Mouse (Mus musculus) midbrain, embryonic 12.5 days (tissue): Measurements from ENCODE around the gene Orc5. TPM values are rescaled to one million over a fixed set of nuclear protein-coding genes. Genes with fewer than 3 reads are reported as not detected.
"Not testable (repeated sequence)": the region's sequence is repeated elsewhere in the genome, so short reads cannot be mapped to it uniquely, and the experiment has no call there.

Experiments used
- ATAC-seq: fragments of 200-750 bp; cut with Nextera tagmentation; 2 replicates; pipeline ENCODE4 v1.8.0; 2017; ENCODE audit warnings: low read depth, moderate TSS enrichment, moderate library complexity; ENCODE audit not compliant: low FRiP score
- H3K27ac ChIP-seq: fragments of 300-500 bp; sonication (generic); replicated peaks from 2 replicates; pipeline ENCODE4 v1.5.1; 2016; ENCODE audit warnings: mild to moderate bottlenecking
- H3K27me3 ChIP-seq: fragments of 300-500 bp; sonication (generic); 2 replicates; pipeline ENCODE4 v1.6.1; 2016; ENCODE audit warnings: mild to moderate bottlenecking
- H3K36me3 ChIP-seq: fragments of 300-500 bp; sonication (generic); 2 replicates; pipeline ENCODE4 v1.6.1; 2016
- H3K4me1 ChIP-seq: fragments of 300-500 bp; sonication (generic); 2 replicates; pipeline ENCODE4 v1.6.1; 2016
- H3K4me2 ChIP-seq: fragments of 300-500 bp; sonication (generic); replicated peaks from 2 replicates; pipeline ENCODE4 v1.6.1; 2016; ENCODE audit warnings: mild to moderate bottlenecking, moderate library complexity
- H3K4me3 ChIP-seq: fragments of 300-500 bp; sonication (generic); 2 replicates; pipeline ENCODE4 v1.5.1; 2016; ENCODE audit warnings: mild to moderate bottlenecking
- H3K9ac ChIP-seq: fragments of 300-500 bp; sonication (generic); replicated peaks from 2 replicates; pipeline ENCODE4 v1.6.1; 2016; ENCODE audit warnings: mild to moderate bottlenecking, moderate library complexity
- H3K9me3 ChIP-seq: fragments of 300-500 bp; sonication (generic); 2 replicates; pipeline ENCODE4 v1.6.1; 2016; ENCODE audit warnings: mild to moderate bottlenecking
- WGBS: fragments of 180-500 bp; shearing (Covaris S2); methylation state at CpG from one replicate; pipeline ENCODE4 v1.1.7; 2016; 5-methylcytosine and 5-hydroxymethylcytosine counted together
- polyA plus RNA-seq: library from polyadenylated mRNA; unstranded; fragments of >200 nt; fragmentation: Nextera tagmentation; extraction: Ambion mirVana; gene quantifications from 2 replicates; pipeline ENCODE4 v1.2.1, GENCODE M21; 2016

Gene Orc5
- polyA plus RNA-seq, 1 experiment from 2014 or later = 36.4 TPM

DNA sequence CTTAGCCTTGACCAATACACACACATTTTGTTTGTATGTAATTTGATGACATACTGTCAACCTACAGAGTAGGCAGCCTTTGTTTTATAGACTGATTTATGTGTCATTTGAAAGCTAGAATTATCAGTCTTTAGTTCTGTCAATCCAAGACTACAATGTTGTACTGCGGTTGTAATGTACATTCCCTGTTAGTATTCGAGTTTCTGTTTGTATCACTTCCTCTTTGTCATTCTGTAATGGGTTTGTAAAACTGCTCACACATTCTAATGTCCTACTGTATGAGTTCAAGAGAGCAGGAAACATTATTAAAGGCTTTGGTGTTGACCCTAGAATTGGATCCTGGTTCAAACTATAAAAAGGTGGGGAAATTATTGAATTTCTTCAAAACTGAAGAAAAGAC is 30.5 kb downstream of the Orc5 start:
- Histone ChIP-seq H3K4me2 (no peak overlapping the region), H3K4me1 (no peaks in the 10 kb centered on the region), H3K9ac (no peak overlapping the region), H3K4me3 (no peak overlapping the region), H3K27ac (no peak overlapping the region), H3K9me3 (no peaks in the 10 kb centered on the region), H3K36me3 (peaks cover 26% of the 10 kb centered on the region; the same call in 1 of the 2 replicates), H3K27me3 (no peaks in the 10 kb centered on the region)
- no peak for ATAC-seq
- 91% methylated on average over 2 of the region's 2 CpGs for whole genome bisulfite sequencing

DNA sequence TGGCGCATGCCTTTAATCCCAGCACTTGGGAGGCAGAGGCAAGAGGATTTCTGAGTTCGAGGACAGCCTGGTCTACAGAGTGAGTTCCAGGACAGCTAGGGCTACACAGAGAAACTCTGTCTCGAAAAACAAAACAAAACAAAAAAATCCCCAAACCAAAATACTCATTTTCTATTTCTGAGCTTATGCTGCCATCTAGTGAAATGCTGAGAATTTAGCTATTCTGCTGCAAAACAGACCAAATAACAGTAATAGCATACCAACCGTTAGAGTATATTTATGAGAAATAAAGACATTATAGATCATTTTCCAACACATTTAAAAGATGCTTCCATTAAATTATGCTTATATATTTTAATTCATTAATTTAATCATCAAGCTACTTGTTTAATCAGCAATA is 34.5 kb downstream of the Orc5 start:
- not testable (repeated sequence) for H3K4me2 ChIP-seq, H3K9me3 ChIP-seq, H3K4me1 ChIP-seq, H3K27ac ChIP-seq, H3K4me3 ChIP-seq, ATAC-seq, H3K9ac ChIP-seq, H3K27me3 ChIP-seq
- 87% methylated on average over 4 of the region's 4 CpGs for WGBS
- H3K36me3 ChIP-seq = peaks cover 17% of the 10 kb centered on the region; the same call in 1 of the 2 replicates

DNA sequence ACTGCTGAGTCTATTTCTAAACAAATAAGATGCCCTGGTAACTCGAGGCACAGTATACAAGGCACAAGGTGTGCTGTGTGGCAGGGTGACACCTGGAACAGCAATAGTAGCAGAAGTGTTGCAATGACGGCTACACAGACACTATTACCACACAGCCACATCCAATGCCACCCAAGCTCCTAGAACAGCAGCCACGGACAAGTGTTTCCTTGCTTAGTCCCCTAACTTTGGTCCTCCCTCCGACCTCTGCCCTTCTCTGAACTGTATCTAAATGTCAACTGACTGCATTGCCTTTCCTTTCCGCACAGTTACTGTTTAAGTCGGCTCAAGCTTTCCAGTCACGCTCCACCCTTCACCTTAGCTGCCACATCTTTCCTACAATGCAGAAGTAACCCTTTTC is 36.0 kb downstream of the Orc5 start:
- H3K9me3 ChIP-seq, H3K4me3 ChIP-seq, ATAC-seq, H3K9ac ChIP-seq, H3K4me1 ChIP-seq, H3K27ac ChIP-seq, H3K4me2 ChIP-seq, H3K36me3 ChIP-seq, H3K27me3 ChIP-seq: not testable (repeated sequence)
- WGBS = no CpG with 5 or more reads among the region's 7 CpGs

DNA sequence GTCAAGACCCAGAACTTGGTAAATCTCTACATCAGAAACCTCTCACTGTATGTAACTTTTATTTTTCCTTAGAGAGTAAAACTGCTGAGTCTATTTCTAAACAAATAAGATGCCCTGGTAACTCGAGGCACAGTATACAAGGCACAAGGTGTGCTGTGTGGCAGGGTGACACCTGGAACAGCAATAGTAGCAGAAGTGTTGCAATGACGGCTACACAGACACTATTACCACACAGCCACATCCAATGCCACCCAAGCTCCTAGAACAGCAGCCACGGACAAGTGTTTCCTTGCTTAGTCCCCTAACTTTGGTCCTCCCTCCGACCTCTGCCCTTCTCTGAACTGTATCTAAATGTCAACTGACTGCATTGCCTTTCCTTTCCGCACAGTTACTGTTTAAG is 37.6 kb downstream of the Orc5 start:
- not testable (repeated sequence) for ATAC-seq, H3K27ac ChIP-seq, H3K9me3 ChIP-seq, H3K4me3 ChIP-seq, H3K36me3 ChIP-seq, H3K27me3 ChIP-seq, H3K4me2 ChIP-seq, H3K9ac ChIP-seq, H3K4me1 ChIP-seq
- WGBS = no CpG with 5 or more reads among the region's 5 CpGs

DNA sequence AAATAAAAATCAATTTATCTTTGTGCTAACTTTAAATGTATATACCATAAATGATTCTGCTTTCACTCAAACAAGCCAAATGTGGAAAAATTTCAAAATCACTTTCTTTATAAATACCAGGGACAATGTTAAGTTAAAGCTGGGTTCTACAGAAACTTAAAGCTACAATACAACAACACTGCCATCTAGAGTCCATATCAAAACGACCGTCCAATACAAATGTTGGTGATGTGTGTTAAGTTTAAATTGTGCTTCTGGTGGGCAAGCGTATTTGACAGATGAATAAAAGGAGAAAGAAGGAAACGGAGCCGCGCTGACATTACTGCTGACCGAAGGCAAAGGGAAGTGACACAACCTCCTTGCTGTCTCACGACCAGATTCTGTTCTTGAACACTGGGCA is 38.4 kb downstream of the Orc5 start:
- Histone ChIP-seq H3K27me3 (no peaks in the 10 kb centered on the region), H3K4me3 (no peak overlapping the region), H3K4me2 (no peak overlapping the region), H3K9me3 (no peaks in the 10 kb centered on the region), H3K27ac (no peak overlapping the region), H3K36me3 (peaks cover 4% of the 10 kb centered on the region; the same call in 1 of the 2 replicates), H3K9ac (no peak overlapping the region), H3K4me1 (no peaks in the 10 kb centered on the region)
- ATAC-seq = no peak
- 79% methylated on average over 8 of the region's 8 CpGs for WGBS

DNA sequence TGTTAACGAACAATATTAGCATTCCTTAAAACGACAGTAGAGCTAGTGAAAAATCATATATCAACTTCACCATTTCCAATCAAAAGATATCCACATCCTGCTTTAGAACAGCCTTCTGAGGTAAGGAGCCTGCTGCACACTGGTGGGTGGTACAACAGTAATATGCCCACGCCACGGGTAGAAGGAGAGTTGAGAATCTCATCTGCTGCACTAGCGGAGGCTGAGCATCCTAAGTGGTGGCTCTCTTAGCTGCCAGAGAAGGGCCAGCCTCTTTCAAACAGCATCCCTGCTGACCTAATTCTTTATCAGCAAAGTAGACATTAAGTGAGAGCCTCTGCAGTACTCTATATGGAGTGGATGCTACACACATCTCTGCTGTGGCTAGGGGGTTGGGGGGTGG is 41.7 kb downstream of the Orc5 start:
- 91% methylated on average over 5 of the region's 5 CpGs for WGBS
- ATAC-seq = no peak
- peaks cover 4% of the 10 kb centered on the region; the same call in 1 of the 2 replicates for H3K36me3 ChIP-seq

DNA sequence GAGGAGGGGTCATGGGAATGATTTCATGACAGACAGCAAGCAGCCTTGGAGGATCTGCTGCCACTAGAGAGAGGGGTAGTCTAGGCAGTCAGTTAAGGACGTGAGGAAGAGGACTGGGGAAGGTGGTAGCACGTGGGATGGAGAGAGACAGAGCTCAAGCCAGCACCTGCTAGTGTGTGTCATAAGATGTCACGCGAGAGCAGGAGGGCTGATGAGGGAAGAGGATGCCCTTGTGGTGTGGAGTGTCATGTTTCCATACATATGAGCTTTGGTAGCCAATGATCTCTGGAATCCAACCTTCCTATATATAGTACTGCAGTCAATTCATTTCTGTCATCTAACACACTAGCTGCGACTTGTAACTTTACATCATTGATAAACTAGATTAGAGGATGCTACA is 50.8 kb downstream of the Orc5 start:
- Histone ChIP-seq H3K9ac (no peak overlapping the region), H3K27me3 (no peaks in the 10 kb centered on the region), H3K27ac (no peak overlapping the region), H3K36me3 (peaks cover 21% of the 10 kb centered on the region; the same call in 1 of the 2 replicates), H3K4me3 (no peak overlapping the region), H3K9me3 (no peaks in the 10 kb centered on the region), H3K4me1 (no peaks in the 10 kb centered on the region), H3K4me2 (no peak overlapping the region)
- WGBS = 97% methylated on average over 5 of the region's 5 CpGs
- ATAC-seq = no peak

More for the DNA sequence above, 41.7 kb downstream of the Orc5 start:
- Histone ChIP-seq H3K9ac (no peak overlapping the region), H3K4me1 (no peaks in the 10 kb centered on the region), H3K4me3 (no peak overlapping the region), H3K27ac (no peak overlapping the region), H3K9me3 (no peaks in the 10 kb centered on the region), H3K27me3 (no peaks in the 10 kb centered on the region), H3K4me2 (no peak overlapping the region)

DNA sequence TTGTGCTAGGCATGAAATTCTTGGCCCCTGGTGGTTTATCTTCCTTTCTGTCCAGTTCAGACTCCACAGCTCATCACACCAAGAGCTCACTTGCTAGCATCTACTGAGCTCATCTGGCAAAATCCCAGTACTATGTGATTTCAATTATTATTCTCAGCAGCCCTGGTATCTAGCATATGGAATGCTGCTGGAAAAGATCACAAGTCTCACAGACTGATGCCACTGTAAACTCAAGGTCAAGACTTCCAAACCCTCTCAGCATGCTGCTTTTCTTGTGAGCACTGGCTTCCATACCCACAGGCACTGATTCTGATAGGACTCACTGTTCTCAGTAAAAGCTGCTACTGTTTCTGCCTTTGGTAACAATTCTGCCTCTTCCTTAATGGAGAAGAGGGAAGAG is 59.1 kb downstream of the Orc5 start:
- Histone ChIP-seq H3K4me2 (no peak overlapping the region), H3K27ac (no peak overlapping the region), H3K36me3 (peaks cover 14% of the 10 kb centered on the region; the same call in 1 of the 2 replicates), H3K4me3 (no peak overlapping the region), H3K9ac (no peak overlapping the region), H3K9me3 (no peaks in the 10 kb centered on the region), H3K27me3 (no peaks in the 10 kb centered on the region), H3K4me1 (no peaks in the 10 kb centered on the region)
- no peak for ATAC-seq

DNA sequence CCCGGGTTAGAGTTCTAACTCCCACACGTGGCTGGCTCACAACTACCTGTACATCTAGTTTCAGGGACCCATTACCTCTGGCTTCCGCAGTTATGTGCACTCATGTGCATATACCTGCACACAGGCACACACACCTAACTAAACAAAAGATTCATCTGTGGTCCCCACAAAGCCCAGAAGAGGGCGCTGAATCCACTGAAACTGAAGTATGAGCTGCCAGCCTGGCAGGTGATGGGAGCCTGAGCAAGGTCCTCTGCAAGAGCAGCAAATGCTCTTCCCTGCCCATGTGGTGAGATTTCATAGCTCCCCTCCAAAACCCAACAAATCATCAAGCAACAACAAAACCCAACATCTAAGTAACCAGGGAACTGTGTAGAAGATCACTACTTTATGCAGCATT is 61.1 kb downstream of the Orc5 start:
- H3K4me3 ChIP-seq = no peak overlapping the region
- WGBS = 67% methylated on average over 4 of the region's 4 CpGs
- H3K9me3 ChIP-seq = no peaks in the 10 kb centered on the region
- H3K9ac ChIP-seq = no peak overlapping the region
- H3K27ac ChIP-seq = no peak overlapping the region
- peaks cover 19% of the 10 kb centered on the region; the same call in 1 of the 2 replicates for H3K36me3 ChIP-seq
- no peak overlapping the region for H3K4me2 ChIP-seq
- no peaks in the 10 kb centered on the region for H3K27me3 ChIP-seq
- no peaks in the 10 kb centered on the region for H3K4me1 ChIP-seq
- no peak for ATAC-seq

DNA sequence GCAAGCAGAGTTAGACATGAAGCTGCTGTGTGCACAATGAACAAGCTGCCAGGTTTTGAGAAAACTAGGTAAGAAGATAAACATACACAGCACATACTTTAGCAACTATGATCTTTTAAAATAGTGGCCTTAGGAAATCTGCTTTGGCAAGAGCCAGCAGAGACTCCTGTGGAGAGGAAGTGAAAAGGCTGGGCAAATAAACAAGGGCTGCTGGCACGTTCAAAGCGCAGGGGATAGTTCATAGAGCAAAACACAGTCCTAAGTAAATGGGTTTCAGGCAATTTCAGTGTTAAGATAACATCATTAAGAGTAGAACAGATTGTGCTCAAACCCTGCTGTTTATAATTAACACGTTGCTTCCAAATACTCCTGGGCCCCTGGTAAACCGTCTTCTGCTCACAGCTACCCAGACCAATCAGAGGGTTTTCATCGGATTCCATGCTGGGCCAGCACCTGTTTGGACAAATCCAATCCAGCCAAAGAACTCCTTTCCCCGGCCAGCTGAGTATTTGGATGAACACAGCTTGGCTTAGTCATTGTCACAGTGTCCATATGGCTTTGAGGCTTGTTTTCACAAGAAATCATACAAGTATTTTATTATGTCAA is 63.5 kb downstream of the Orc5 start:
- 70% methylated on average over 6 of the region's 6 CpGs for WGBS
- no peaks in the 10 kb centered on the region for H3K4me1 ChIP-seq
- no peaks in the 10 kb centered on the region for H3K27me3 ChIP-seq
- H3K4me2 ChIP-seq = no peak overlapping the region
- no peak overlapping the region for H3K4me3 ChIP-seq
- no peak overlapping the region for H3K27ac ChIP-seq
- H3K36me3 ChIP-seq = peaks cover 19% of the 10 kb centered on the region; the same call in 1 of the 2 replicates
- no peaks in the 10 kb centered on the region for H3K9me3 ChIP-seq
- ATAC-seq = no peak
- H3K9ac ChIP-seq = no peak overlapping the region

DNA sequence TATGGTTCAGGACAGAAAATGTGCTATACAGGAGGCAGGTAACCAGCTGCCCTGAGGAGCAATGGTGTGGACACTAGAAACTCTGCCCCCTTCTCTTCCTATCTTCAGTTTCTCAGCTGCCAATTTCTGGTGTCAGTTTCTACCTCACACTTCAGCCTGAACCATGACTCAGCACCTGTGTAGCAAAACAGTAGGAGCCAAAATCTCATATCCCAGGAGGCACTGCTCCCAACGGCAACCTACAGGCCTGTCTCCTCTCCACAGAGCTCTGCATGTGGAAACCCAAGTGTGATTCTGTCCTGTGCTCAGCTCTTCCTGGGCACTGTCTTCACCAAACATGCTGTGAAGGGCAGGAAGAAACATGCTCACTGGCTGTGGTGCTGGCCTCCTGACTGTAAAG is 64.5 kb downstream of the Orc5 start:
- Histone ChIP-seq H3K9me3 (no peaks in the 10 kb centered on the region), H3K4me2 (no peak overlapping the region), H3K36me3 (peaks cover 19% of the 10 kb centered on the region; the same call in 1 of the 2 replicates), H3K4me1 (no peaks in the 10 kb centered on the region), H3K27ac (no peak overlapping the region), H3K4me3 (no peak overlapping the region), H3K9ac (no peak overlapping the region), H3K27me3 (no peaks in the 10 kb centered on the region)
- no peak for ATAC-seq
- 82% methylated on average over 1 of the region's 1 CpGs for WGBS

DNA sequence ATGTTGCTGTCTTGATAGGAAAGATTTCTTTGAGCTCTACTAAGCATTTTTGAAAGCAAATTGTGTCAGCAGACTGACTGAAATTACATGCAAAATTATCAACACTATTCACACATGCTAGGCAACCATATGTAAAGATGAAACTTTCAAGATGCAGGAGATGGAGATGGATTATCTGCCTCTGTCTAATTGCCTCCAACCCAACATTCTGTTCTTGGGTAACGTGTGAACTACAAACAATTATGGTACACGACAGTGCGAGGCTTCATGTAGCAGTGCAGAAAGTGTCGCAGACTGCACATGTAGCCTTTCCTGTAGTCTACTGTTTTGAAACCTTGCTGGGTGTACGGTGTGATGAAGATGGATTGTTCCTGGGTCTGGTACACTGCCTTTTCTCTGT is 67.7 kb downstream of the Orc5 start:
- Histone ChIP-seq H3K27me3 (no peaks in the 10 kb centered on the region), H3K9ac (no peak overlapping the region), H3K4me1 (no peaks in the 10 kb centered on the region), H3K27ac (no peak overlapping the region), H3K36me3 (peaks cover 12% of the 10 kb centered on the region; the same call in 1 of the 2 replicates), H3K9me3 (no peaks in the 10 kb centered on the region), H3K4me3 (no peak overlapping the region), H3K4me2 (no peak overlapping the region)
- 92% methylated on average over 5 of the region's 5 CpGs for WGBS
- ATAC-seq = no peak

DNA sequence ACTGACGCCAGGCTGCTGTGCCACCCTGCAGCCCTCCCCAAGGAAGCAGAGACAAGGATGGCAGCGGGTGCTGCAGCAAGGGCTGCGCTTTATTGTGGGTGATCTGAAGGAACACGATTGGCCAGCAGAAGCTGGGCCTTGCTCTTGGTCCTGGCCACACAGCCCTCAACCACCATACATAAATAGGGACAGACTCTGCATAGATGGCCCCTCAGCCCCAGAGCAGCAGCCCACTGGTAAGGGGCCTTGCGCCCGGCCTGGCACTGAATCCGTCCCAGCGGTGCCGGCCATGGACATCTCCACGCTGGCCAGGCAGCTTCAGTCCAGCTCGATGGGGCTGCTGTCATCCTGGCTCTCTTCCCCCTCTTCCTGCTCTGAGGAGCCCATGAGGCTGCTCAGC is 77.8 kb downstream of the Orc5 start:
- ATAC-seq = not testable (repeated sequence)
- WGBS = 98% methylated on average over 6 of the region's 11 CpGs

More for the DNA sequence above, 77.8 kb downstream of the Orc5 start:
- not testable (repeated sequence) for H3K27me3 ChIP-seq, H3K4me1 ChIP-seq, H3K4me3 ChIP-seq, H3K27ac ChIP-seq, H3K9me3 ChIP-seq, H3K4me2 ChIP-seq, H3K36me3 ChIP-seq, H3K9ac ChIP-seq
